Mouse (Mus musculus): Measurements from ENCODE around the gene Apol9a.
A peak's percentile ranks its signal among the peaks of the same experiment; 100 is the strongest.
"Not testable (repeated sequence)": the region's sequence is repeated elsewhere in the genome, so short reads cannot be mapped to it uniquely, and the experiment has no call there.

Apol9a gene

DNA sequence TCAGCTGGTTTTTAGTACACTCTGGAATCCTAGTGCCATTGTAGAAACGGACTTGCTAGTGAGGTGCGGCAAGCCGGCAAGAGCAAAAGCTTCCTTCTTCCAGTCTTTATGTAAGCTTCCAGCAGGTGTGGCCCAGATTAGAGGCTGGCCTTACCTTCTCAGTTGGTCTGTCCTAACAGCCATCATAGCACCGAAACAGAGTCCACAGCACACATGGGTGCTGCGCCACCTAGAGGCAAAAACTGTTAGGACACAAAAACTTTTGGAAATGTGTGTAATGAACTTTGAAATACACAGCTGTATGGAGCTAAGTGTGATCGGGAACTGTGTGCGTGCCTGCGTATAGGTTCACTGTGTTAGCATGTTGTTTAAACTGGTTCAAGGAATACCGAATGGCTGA is 11.9 kb downstream of the Apol9a start, which contains the start of gene Apol7a:
TSS of gene Apol7a (minus strand) at position 84 of the 400 bp plus-strand sequence.
- not testable (repeated sequence) for H3K4me1 ChIP-seq (replicated peaks; ENCODE audit: low read depth, low read length); H3K9me3 ChIP-seq (ENCODE audit: low read length); H3K4me3 ChIP-seq (replicated peaks; ENCODE audit: low read length); H3K36me3 ChIP-seq (ENCODE audit: insufficient read depth, low read length); H3K27me3 ChIP-seq (ENCODE audit: insufficient read depth, low read length)
- TF ChIP-seq CTCF (conservative IDR thresholded peaks at IDR 0.05; ENCODE audit: low read length), result peak; percentile 57

- not testable (repeated sequence) for H3K9me3 ChIP-seq (ENCODE audit: low read length); H3K4me3 ChIP-seq (replicated peaks; ENCODE audit: low read length); H3K4me1 ChIP-seq (replicated peaks; ENCODE audit: low read depth, low read length); H3K27me3 ChIP-seq (ENCODE audit: insufficient read depth, low read length); H3K36me3 ChIP-seq (ENCODE audit: insufficient read depth, low read length)
Measured at GRCm38 (mm10) chr15:77397450-77398132, 13.3 kb downstream of the Apol9a start.

DNA sequence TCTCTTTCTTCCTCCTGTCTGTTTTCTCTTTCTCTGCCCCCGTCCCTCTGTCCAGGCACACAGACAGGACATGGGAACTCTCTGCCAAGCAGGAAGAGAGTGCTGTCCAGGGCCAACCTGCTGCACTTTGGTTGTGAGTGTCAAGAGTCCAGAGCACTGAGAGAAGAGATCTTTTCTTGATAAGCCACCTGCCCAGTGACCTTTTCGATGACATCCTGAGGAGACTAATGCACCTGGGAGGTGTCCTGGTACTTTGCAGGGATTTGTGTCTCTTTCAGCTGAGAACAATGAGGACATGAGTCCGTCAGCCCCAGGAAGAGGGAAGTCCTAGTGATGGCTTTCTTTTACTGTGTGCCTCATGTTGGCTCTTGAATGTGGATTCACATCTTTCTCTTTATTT is 17.1 kb downstream of the Apol9a start:
- H3K4me3 ChIP-seq (replicated peaks; ENCODE audit: low read length); H3K36me3 ChIP-seq (ENCODE audit: insufficient read depth, low read length): not testable (repeated sequence)

DNA sequence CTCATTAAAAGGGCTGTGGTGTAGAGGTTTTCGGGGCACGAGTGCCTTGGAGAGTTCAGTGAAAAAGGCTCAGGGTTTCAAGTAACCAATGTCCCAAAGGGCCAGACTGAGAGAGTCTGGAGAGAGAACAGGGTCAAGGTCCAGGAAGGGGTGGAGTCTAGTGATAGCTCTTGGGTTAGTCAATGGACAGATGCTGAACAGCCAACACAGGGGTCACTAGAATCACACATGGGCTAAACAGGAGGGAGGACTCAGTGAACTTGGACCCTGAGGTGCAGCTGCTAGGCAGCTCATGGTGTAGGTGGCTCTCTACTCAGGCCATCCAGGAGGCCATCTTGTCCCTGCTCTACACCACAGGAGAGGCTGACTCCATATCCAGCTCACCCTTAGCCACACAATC is 23.5 kb downstream of the Apol9a start:
- H3K36me3 ChIP-seq (ENCODE audit: insufficient read depth, low read length), result no peaks in the 10 kb centered on the region
- no peak overlapping the region for H3K4me3 ChIP-seq (replicated peaks; ENCODE audit: low read length)
- H3K4me1 ChIP-seq (replicated peaks; ENCODE audit: low read depth, low read length), result no peaks in the 10 kb centered on the region
- TF ChIP-seq POU5F1 (IDR thresholded peaks at IDR 0.05; ENCODE audit: borderline replicate concordance, low read length) (no peak), CTCF (conservative IDR thresholded peaks at IDR 0.05; ENCODE audit: low read length) (no peak), NANOG (IDR thresholded peaks at IDR 0.05; ENCODE audit: borderline replicate concordance, low read length) (no peak)
- peaks cover 28% of the 10 kb centered on the region for H3K27me3 ChIP-seq (ENCODE audit: insufficient read depth, low read length)
- no peaks in the 10 kb centered on the region for H3K9me3 ChIP-seq (ENCODE audit: low read length)

More for the DNA sequence above, 17.1 kb downstream of the Apol9a start:
- H3K9me3 ChIP-seq (ENCODE audit: low read length); H3K27me3 ChIP-seq (ENCODE audit: insufficient read depth, low read length); H3K4me1 ChIP-seq (replicated peaks; ENCODE audit: low read depth, low read length): not testable (repeated sequence)

DNA sequence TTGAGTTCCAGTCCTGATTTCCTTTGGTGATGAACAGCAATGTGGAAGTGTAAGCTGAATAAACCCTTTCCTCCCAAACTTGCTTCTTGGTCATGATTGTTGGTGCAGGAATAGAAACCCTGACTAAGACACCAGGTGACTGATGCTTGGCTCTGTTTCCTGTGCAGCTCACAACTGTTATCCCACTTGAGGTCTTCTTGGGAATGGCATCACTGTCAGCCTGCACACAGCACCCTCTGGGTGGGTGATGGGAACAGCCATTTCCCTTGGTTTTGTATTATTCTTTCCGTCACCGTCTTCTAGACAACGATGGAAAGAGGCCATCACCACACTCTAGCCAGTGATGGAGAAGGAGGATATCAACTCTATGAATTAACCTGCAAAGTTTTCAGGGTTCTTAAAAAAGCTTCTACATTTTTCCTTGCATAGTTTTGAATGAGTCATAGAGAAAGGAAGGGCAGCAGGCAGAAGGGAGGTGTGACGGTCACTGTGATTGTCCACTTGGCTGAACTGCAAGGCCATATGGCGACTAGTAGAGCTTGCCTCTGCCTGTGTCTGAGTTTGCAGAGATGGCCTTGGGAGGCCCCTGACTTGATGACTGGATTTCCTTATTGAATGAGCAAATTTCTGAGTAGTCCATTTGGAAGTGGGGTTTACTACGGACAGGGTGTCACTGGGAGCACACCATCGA is 26.4 kb downstream of the Apol9a start:
- no peak for TF ChIP-seq CTCF (conservative IDR thresholded peaks at IDR 0.05; ENCODE audit: low read length)
- Histone ChIP-seq H3K4me1 (replicated peaks; ENCODE audit: low read depth, low read length) (no peaks in the 10 kb centered on the region), H3K9me3 (ENCODE audit: low read length) (peaks cover 6% of the 10 kb centered on the region), H3K36me3 (ENCODE audit: insufficient read depth, low read length) (no peaks in the 10 kb centered on the region), H3K27me3 (ENCODE audit: insufficient read depth, low read length) (peaks cover 36% of the 10 kb centered on the region), H3K4me3 (replicated peaks; ENCODE audit: low read length) (no peak overlapping the region)

GRCm38 (mm10) chr15:77382880-77383279 is 28.1 kb downstream of the Apol9a start:
- Histone ChIP-seq H3K27me3 (ENCODE audit: insufficient read depth, low read length) (peaks cover 25% of the 10 kb centered on the region), H3K4me3 (replicated peaks; ENCODE audit: low read length) (no peak overlapping the region), H3K9me3 (ENCODE audit: low read length) (peaks cover 17% of the 10 kb centered on the region), H3K36me3 (ENCODE audit: insufficient read depth, low read length) (no peaks in the 10 kb centered on the region), H3K4me1 (replicated peaks; ENCODE audit: low read depth, low read length) (no peaks in the 10 kb centered on the region)
- TF ChIP-seq POU5F1 (IDR thresholded peaks at IDR 0.05; ENCODE audit: borderline replicate concordance, low read length), result no peak
- no peak for TF ChIP-seq CTCF (conservative IDR thresholded peaks at IDR 0.05; ENCODE audit: low read length)
- no peak for TF ChIP-seq NANOG (IDR thresholded peaks at IDR 0.05; ENCODE audit: borderline replicate concordance, low read length)

DNA sequence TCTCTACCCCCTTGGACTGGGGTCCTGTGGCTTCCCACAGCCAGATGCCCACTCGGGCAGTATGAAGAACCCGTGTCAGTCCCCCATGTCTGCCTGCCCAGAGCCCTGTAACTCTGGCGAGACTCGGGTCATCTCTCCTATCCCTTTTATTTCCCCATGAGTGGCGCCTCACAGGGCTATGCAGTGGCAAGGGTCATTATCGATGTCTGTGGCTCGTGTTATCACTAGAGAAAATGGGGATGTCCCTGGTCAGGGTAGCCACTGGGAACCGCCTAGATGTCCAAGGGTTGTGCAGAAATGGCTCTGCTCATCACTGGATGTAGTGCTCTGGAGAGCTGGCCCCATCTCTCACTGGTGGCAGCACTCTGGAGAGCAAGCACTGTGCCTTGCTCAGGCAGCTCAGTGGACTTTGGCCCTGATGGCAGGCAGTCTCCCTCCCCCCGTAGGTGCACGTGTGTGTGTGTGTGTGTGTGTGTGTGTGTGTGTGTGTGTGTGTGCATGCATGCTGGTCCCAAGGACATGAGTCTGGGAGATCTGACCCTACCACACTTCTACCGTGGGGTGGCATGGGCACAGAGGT is 28.6 kb downstream of the Apol9a start:
- H3K36me3 ChIP-seq (ENCODE audit: insufficient read depth, low read length), result no peaks in the 10 kb centered on the region
- H3K9me3 ChIP-seq (ENCODE audit: low read length), result peaks cover 17% of the 10 kb centered on the region
- no peak for TF ChIP-seq NANOG (IDR thresholded peaks at IDR 0.05; ENCODE audit: borderline replicate concordance, low read length)
- TF ChIP-seq CTCF (conservative IDR thresholded peaks at IDR 0.05; ENCODE audit: low read length), result no peak
- no peak for TF ChIP-seq POU5F1 (IDR thresholded peaks at IDR 0.05; ENCODE audit: borderline replicate concordance, low read length)
- peaks cover 22% of the 10 kb centered on the region for H3K27me3 ChIP-seq (ENCODE audit: insufficient read depth, low read length)
- H3K4me1 ChIP-seq (replicated peaks; ENCODE audit: low read depth, low read length), result no peaks in the 10 kb centered on the region
- no peak overlapping the region for H3K4me3 ChIP-seq (replicated peaks; ENCODE audit: low read length)

GRCm38 (mm10) chr15:77381481-77381880 is 29.5 kb downstream of the Apol9a start:
- Histone ChIP-seq H3K9me3 (ENCODE audit: low read length) (peaks cover 17% of the 10 kb centered on the region), H3K4me3 (replicated peaks; ENCODE audit: low read length) (no peak overlapping the region), H3K27me3 (ENCODE audit: insufficient read depth, low read length) (peaks cover 24% of the 10 kb centered on the region), H3K36me3 (ENCODE audit: insufficient read depth, low read length) (no peaks in the 10 kb centered on the region), H3K4me1 (replicated peaks; ENCODE audit: low read depth, low read length) (no peaks in the 10 kb centered on the region)
- no peak for TF ChIP-seq CTCF (conservative IDR thresholded peaks at IDR 0.05; ENCODE audit: low read length)
- TF ChIP-seq NANOG (IDR thresholded peaks at IDR 0.05; ENCODE audit: borderline replicate concordance, low read length), result no peak

DNA sequence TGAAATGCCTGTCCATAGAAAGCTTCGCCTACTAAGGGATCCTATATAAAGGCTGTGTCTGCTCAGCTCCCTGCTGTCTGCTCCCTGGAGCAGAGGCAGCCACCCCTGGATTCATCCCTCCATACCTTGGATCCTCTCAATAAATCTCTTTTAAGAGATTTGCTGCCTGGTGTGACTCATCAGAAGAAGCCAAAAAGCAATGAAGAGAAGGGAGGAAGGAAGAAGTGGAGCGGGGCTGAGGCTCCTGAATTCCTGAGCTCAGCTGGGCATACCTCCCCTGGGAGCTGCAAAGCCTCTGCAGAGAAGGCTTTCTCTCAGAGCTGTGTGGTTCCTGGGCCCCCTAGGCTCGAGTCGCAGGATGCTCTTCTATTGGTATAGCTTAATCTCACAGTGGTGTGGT is 31.0 kb downstream of the Apol9a start:
- no peaks in the 10 kb centered on the region for H3K36me3 ChIP-seq (ENCODE audit: insufficient read depth, low read length)
- H3K27me3 ChIP-seq (ENCODE audit: insufficient read depth, low read length), result peaks cover 34% of the 10 kb centered on the region
- H3K4me1 ChIP-seq (replicated peaks; ENCODE audit: low read depth, low read length), result no peaks in the 10 kb centered on the region
- peaks cover 17% of the 10 kb centered on the region for H3K9me3 ChIP-seq (ENCODE audit: low read length)
- TF ChIP-seq CTCF (conservative IDR thresholded peaks at IDR 0.05; ENCODE audit: low read length), result no peak
- no peak for TF ChIP-seq POU5F1 (IDR thresholded peaks at IDR 0.05; ENCODE audit: borderline replicate concordance, low read length)
- no peak for TF ChIP-seq NANOG (IDR thresholded peaks at IDR 0.05; ENCODE audit: borderline replicate concordance, low read length)
- no peak overlapping the region for H3K4me3 ChIP-seq (replicated peaks; ENCODE audit: low read length)
